Mouse (Mus musculus): ENCODE data around the gene Gm20388. TPM values are rescaled to one million over a fixed set of nuclear protein-coding genes. Genes with fewer than 3 reads are reported as not detected.

Gene Gm20388
- polyA plus RNA-seq, 1 experiment from 2014 or later: not detected

DNA sequence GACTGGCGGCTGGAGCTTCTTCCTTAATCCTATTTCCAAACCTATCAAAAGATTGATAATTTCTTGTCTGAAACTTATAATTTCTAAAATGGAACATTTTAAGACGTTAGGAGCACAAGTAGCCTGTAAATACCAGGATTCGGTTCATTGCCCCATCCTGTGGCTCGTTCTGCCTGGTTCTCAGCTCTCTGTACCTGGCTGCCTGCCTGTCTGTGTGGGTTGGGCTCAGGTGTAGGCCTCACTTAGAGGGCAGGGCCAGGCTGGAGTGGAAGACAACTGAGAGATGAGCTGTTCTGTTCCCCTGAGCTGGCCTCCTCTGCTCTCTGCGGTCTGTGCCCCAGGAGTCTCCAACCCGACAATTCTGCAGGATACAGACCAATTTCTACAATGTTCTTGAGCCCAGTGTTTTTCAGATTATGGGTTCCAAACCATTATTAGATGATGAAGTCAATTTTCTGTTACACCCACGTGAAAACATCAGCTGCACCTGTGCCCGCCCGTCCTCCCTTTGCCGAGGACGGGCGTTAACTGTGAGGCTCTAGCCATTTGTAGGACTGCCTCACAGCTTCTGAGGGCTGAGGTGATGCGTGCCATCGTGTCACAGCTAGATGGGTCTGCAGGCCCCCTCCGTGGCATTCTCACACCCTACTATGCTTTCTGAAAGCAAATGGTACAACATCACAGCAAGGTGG lies 4392.7 kb downstream of the Gm20388 start:
- Histone ChIP-seq H3K4me1 (peaks cover 67% of the 10 kb centered on the region), H3K9ac (no peak overlapping the region), H3K4me3 (no peak overlapping the region), H3K27ac (replicated peaks) (no peak overlapping the region), H3K9me3 (no peaks in the 10 kb centered on the region), H3K4me2 (no peak overlapping the region), H3K27me3 (replicated peaks) (no peaks in the 10 kb centered on the region), H3K36me3 (peaks cover 21% of the 10 kb centered on the region)
- ATAC-seq (ENCODE audit: extremely low read depth, insufficient number of reproducible peaks, low FRiP score, low TSS enrichment): no peak
- WGBS: 84% methylated on average over 15 of the region's 15 CpGs

DNA sequence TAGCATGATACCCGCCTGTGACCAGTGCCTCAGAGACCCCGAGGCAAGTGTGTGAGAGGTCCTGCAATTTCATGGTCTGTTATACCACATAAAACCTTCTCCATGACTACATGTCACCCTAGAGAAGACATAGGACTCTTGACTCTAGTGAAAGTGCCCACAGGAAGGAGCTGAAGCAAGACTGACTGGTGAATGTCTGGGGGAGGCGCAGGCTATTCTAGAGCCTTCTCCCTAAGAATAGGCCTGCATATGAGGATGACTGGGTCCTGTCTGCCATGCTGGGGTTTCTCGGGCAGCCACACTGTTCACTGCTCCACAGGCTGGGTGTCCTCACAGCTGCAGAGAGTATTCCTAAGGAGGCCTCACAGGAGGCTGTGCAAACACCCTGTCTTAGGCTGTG lies 4393.5 kb downstream of the Gm20388 start:
- ATAC-seq (ENCODE audit: extremely low read depth, insufficient number of reproducible peaks, low FRiP score, low TSS enrichment): no peak
- 76% methylated on average over 4 of the region's 4 CpGs for WGBS
- no peaks in the 10 kb centered on the region for H3K27me3 ChIP-seq (replicated peaks)
- no peak overlapping the region for H3K4me3 ChIP-seq
- H3K9ac ChIP-seq: 0 out of 2 replicates have a peak overlapping the region, but pooled peaks have one; percentile 40
- no peak overlapping the region for H3K4me2 ChIP-seq
- H3K9me3 ChIP-seq: no peaks in the 10 kb centered on the region
- no peak overlapping the region for H3K27ac ChIP-seq (replicated peaks)
- peaks cover 21% of the 10 kb centered on the region for H3K36me3 ChIP-seq
- H3K4me1 ChIP-seq: peaks cover 67% of the 10 kb centered on the region

DNA sequence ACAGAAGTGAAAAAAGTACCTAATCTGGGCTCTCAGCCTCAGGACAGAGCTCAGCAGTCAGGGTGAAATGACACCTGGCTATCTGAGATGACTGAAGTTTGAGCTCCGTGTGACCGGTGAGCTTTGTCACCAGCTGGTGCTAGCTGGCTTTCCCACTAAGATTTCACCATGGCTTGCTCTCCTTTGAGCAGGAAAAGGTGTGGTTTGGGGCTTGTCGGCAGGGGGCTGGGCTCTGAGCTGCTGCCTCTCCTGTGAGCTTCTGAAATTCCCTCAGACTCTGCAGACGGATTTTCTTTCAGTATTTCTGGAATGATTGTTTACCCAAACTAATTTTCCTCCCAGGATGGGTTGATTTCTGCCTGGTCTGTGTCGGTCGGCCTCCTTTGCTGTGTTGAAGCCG lies 4395.9 kb downstream of the Gm20388 start:
- peaks cover 58% of the 10 kb centered on the region for H3K4me1 ChIP-seq
- 0 out of 2 replicates have a peak overlapping the region, but pooled peaks have one; percentile 4 for H3K27ac ChIP-seq (replicated peaks)
- no peak for ATAC-seq (ENCODE audit: extremely low read depth, insufficient number of reproducible peaks, low FRiP score, low TSS enrichment)
- H3K4me3 ChIP-seq: no peak overlapping the region
- no peaks in the 10 kb centered on the region for H3K27me3 ChIP-seq (replicated peaks)
- 0 out of 2 replicates have a peak overlapping the region, but pooled peaks have one; percentile 21 for H3K9ac ChIP-seq
- no peak overlapping the region for H3K4me2 ChIP-seq
- no peaks in the 10 kb centered on the region for H3K9me3 ChIP-seq
- H3K36me3 ChIP-seq: peaks cover 21% of the 10 kb centered on the region
- WGBS: 44% methylated on average over 7 of the region's 7 CpGs

DNA sequence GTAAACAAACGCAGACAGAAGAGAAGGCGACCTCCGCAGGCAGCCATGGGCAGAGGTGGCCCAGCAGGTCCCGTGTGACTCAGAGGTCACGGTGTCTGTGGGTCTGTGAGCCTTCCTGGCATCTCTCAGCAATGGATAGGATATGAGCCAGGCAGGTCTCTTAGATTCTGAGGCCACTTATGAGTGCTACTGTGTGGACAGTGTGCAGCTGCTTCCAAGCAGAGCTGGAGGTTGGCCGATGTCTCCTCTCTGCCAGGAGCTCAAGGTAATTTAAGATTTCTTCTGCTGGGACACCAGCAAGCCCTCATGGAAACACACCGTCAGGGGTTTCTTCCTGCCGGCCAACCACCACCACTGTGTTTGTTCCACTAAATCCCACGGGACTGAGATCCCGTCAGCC lies 4397.1 kb downstream of the Gm20388 start:
- WGBS: 82% methylated on average over 10 of the region's 10 CpGs
- H3K4me1 ChIP-seq: peaks cover 46% of the 10 kb centered on the region
- no peak overlapping the region for H3K4me2 ChIP-seq
- ATAC-seq (ENCODE audit: extremely low read depth, insufficient number of reproducible peaks, low FRiP score, low TSS enrichment): no peak
- H3K27me3 ChIP-seq (replicated peaks): no peaks in the 10 kb centered on the region
- H3K9me3 ChIP-seq: no peaks in the 10 kb centered on the region
- no peak overlapping the region for H3K9ac ChIP-seq
- no peak overlapping the region for H3K4me3 ChIP-seq
- H3K27ac ChIP-seq (replicated peaks): no peak overlapping the region
- peaks cover 21% of the 10 kb centered on the region for H3K36me3 ChIP-seq

DNA sequence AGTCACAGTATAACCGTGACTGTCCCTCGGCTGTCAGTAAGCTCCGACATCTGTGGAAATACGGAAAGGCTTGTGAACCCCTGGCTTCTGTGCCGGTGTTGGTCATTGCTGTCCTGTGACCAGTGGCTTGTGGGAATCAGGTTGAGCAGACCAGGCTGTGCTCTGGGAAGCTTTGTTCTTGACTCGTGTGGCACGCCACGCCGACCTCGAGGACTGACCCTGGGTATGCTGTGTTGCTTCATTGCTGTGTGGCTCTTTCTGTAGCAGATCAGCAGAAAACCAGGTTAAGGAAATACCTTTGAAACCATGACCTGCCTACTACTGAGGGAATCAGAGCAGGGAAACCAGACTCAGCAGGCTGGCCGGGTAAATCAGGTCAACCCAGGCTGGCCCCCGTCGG lies 4399.9 kb downstream of the Gm20388 start:
- peaks cover 58% of the 10 kb centered on the region for H3K4me1 ChIP-seq
- ATAC-seq (ENCODE audit: extremely low read depth, insufficient number of reproducible peaks, low FRiP score, low TSS enrichment): no peak
- WGBS: 80% methylated on average over 13 of the region's 13 CpGs

DNA sequence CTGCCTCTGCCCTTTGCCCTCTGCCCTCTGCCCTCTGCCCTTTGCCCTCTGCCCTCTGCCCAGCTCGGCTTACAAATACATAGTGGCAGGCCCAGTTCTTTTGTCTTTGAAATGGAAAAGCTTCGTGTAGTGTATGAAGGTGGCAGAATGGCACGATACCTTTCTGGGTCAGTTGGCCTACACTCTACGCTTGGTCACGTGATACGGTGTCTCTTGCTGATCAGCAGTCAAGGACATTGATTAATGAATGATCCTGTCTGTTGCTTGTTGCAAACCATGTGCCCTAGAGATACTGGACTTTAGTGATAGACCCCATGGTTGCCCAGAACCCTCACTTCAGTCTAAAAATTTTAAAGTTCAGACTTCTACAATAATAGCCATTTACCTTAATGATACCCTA lies 4400.5 kb downstream of the Gm20388 start:
- Histone ChIP-seq H3K9ac (no peak overlapping the region), H3K36me3 (peaks cover 10% of the 10 kb centered on the region), H3K27ac (replicated peaks) (no peak overlapping the region), H3K9me3 (no peaks in the 10 kb centered on the region), H3K4me3 (no peak overlapping the region), H3K4me1 (peaks cover 58% of the 10 kb centered on the region), H3K4me2 (no peak overlapping the region), H3K27me3 (replicated peaks) (no peaks in the 10 kb centered on the region)
- WGBS: 90% methylated on average over 6 of the region's 6 CpGs
- no peak for ATAC-seq (ENCODE audit: extremely low read depth, insufficient number of reproducible peaks, low FRiP score, low TSS enrichment)

More for the DNA sequence above, 4399.9 kb downstream of the Gm20388 start:
- H3K4me2 ChIP-seq: no peak overlapping the region
- no peaks in the 10 kb centered on the region for H3K27me3 ChIP-seq (replicated peaks)
- H3K9ac ChIP-seq: no peak overlapping the region
- H3K9me3 ChIP-seq: no peaks in the 10 kb centered on the region
- no peak overlapping the region for H3K4me3 ChIP-seq
- H3K36me3 ChIP-seq: peaks cover 16% of the 10 kb centered on the region
- no peak overlapping the region for H3K27ac ChIP-seq (replicated peaks)

DNA sequence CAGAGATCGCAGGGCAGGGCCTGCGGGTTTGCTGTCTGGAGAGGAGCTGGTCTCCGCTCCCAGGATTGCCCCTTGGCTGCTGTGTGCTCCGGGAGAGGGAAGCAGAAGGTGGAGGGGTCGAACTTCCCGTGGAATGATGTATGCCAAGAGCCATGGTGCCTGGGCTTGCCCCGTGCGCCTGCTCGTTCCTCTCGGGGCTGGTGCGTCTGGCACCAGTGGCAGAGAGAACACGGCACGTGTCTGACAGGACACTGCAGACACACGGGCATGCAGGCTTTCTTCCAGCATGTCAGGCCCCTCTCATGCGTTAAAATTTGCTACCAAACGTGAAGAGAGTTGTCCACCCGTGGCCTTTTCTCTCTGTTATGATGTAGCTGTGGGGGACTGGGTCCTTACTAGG lies 4401.1 kb downstream of the Gm20388 start:
- H3K4me1 ChIP-seq: peaks cover 58% of the 10 kb centered on the region

DNA sequence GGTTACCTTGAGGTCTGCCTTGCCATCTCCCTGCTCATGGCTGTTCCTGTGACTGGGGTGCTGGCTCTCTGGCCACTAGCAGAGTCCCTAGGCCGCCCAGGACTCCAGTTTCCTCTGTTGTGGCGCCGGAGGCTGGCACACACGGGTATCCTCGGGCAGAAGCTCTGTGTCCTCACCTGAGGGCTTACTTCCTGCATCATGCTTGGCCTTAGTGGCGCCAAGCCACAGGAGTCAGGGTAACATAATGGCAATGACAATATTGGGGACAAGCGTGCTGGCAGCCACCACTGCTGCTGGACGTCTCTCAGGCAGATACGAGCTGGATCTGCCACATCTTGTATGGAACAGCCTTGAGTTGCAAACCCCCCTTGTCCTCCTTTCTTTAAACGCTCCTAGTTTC lies 4401.6 kb downstream of the Gm20388 start:
- Histone ChIP-seq H3K9ac (no peak overlapping the region), H3K4me3 (no peak overlapping the region), H3K36me3 (peaks cover 6% of the 10 kb centered on the region), H3K4me2 (no peak overlapping the region), H3K4me1 (peaks cover 58% of the 10 kb centered on the region), H3K27ac (replicated peaks) (no peak overlapping the region), H3K27me3 (replicated peaks) (no peaks in the 10 kb centered on the region), H3K9me3 (no peaks in the 10 kb centered on the region)
- ATAC-seq (ENCODE audit: extremely low read depth, insufficient number of reproducible peaks, low FRiP score, low TSS enrichment): no peak
- WGBS: 89% methylated on average over 10 of the region's 10 CpGs

More for the DNA sequence above, 4401.1 kb downstream of the Gm20388 start:
- Histone ChIP-seq H3K4me3 (no peak overlapping the region), H3K9me3 (no peaks in the 10 kb centered on the region), H3K27me3 (replicated peaks) (no peaks in the 10 kb centered on the region), H3K9ac (no peak overlapping the region), H3K27ac (replicated peaks) (no peak overlapping the region), H3K36me3 (peaks cover 9% of the 10 kb centered on the region), H3K4me2 (no peak overlapping the region)
- no peak for ATAC-seq (ENCODE audit: extremely low read depth, insufficient number of reproducible peaks, low FRiP score, low TSS enrichment)
- WGBS: 89% methylated on average over 17 of the region's 17 CpGs

DNA sequence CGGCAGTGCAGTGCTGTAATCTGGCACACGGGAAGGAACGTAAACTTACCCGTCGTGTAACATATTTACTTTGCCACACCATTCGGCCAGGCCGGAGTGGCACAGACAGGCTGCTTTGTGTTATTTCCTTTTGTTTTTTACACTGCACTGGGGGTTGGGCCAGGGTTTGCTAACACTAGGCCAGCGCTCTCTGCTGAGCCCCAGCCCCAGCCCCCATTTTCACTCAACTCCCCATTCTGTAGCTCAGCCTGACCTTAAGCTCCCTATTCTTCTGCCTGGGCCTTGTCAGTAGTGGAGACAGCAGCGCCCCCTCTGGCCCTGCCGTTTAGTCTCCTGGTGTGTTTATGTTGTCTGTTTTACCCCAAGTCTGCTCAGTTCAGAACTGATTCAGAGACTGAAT lies 4404.2 kb downstream of the Gm20388 start:
- Histone ChIP-seq H3K4me1 (peaks cover 66% of the 10 kb centered on the region), H3K9ac (peak overlapping the region; percentile 61), H3K27ac (replicated peaks) (peak overlapping the region; percentile 70)

DNA sequence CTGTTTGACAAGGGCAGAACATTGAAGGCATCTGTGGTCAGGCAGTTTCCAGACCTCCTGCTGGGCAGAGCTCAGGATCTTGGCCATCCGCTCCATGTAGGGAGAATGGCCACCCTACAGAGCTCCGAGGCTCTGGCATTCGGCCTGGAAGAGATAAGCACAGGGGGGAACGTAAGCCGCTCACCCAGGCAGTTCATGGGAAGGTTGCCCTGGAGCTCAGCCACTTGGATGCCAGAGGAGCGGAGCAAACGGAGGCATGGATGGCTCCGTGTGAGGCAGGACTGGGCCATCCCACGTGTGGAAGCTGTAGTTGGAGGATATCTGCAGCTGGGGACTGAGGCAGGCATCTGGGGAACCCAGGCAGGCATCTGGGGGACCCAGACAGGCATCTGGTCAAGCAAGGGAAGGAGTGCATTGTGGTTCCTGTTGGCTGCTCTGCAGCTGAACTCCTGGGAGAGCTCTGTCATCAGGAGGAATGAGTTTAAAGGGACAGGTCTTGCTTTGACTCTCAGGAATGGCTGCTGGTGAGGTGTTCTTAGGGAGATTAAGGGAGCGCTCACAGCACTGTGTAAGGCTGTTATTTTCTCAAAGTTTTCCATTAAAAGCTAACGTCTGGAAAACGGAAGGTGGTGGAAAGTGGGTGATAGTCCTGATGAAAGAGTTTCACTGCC lies 4406.0 kb downstream of the Gm20388 start:
- Histone ChIP-seq H3K9ac (peak overlapping the region; percentile 63), H3K27me3 (replicated peaks) (no peaks in the 10 kb centered on the region), H3K9me3 (no peaks in the 10 kb centered on the region), H3K4me1 (peaks cover 73% of the 10 kb centered on the region), H3K4me3 (no peak overlapping the region), H3K27ac (replicated peaks) (peak overlapping the region; percentile 90), H3K36me3 (no peaks in the 10 kb centered on the region), H3K4me2 (peak overlapping the region; percentile 42)
- WGBS: 13% methylated on average over 12 of the region's 12 CpGs
- ATAC-seq (ENCODE audit: extremely low read depth, insufficient number of reproducible peaks, low FRiP score, low TSS enrichment): peak; percentile 72; the same call in 1 of the 2 replicates

More for the DNA sequence above, 4404.2 kb downstream of the Gm20388 start:
- H3K9me3 ChIP-seq: no peaks in the 10 kb centered on the region
- WGBS: 58% methylated on average over 10 of the region's 10 CpGs
- no peak overlapping the region for H3K4me3 ChIP-seq
- no peaks in the 10 kb centered on the region; the same call in 1 of the 2 replicates for H3K36me3 ChIP-seq
- no peaks in the 10 kb centered on the region for H3K27me3 ChIP-seq (replicated peaks)
- no peak for ATAC-seq (ENCODE audit: extremely low read depth, insufficient number of reproducible peaks, low FRiP score, low TSS enrichment)
- no peak overlapping the region for H3K4me2 ChIP-seq

DNA sequence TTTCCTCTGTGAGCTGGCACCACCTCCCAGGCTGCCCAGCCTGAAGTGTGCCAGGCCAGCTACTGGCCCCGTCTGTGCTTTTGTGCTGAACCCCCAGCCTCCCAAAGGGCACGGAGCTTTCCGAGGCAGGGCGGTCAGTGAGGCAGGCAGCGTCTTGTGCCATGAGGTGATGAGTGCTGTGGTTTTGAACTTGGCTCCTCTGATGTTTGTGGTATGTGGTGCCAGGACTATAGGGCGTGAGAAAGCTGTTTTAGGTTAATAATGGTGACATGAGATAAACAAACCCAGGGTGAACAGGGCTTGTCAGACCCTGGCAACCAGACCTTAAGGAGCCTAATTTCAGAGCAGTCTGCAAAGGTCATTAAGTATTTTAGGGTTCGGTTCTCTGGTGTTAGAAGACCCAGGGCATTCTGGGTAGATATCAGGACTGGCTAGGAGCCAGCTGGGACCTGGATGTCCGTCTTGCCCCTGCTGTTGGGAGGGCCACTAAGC lies 4406.6 kb downstream of the Gm20388 start:
- Histone ChIP-seq H3K9ac (peak overlapping the region; percentile 63), H3K27me3 (replicated peaks) (no peaks in the 10 kb centered on the region), H3K4me1 (peaks cover 73% of the 10 kb centered on the region), H3K27ac (replicated peaks) (peak overlapping the region; percentile 90), H3K36me3 (peaks cover 1% of the 10 kb centered on the region), H3K4me2 (peak overlapping the region; percentile 42), H3K9me3 (no peaks in the 10 kb centered on the region), H3K4me3 (no peak overlapping the region)
- WGBS: 29% methylated on average over 8 of the region's 8 CpGs
- ATAC-seq (ENCODE audit: extremely low read depth, insufficient number of reproducible peaks, low FRiP score, low TSS enrichment): no peak

All from heart, embryonic 13.5 days (tissue).